Mouse (Mus musculus): ENCODE results near the gene Glmn.

GRCm38 (mm10) chr5:107507321-107507720, 90.4 kb downstream of the Glmn start, which contains the start of gene Gm42669:
- TF ChIP-seq POLR2A (IDR thresholded peaks at IDR 0.05; ENCODE audit: control insufficient read depth, low read depth, low read length) (no peak), CTCF (IDR thresholded peaks at IDR 0.05; ENCODE audit: control insufficient read depth, insufficient read depth, insufficient replicate concordance, low read depth, low read length) (no peak)

Data from testis, adult 2 months (tissue).